Mouse (Mus musculus): ENCODE results near the gene Shank3. TPM values are rescaled to one million over a fixed set of nuclear protein-coding genes. Genes with fewer than 3 reads are reported as not detected.

The Shank3 gene
- 9.6 and 11.2 TPM in 2 replicates for polyA plus RNA-seq (2015; fragmentation: Nextera tagmentation; extraction: Ambion mirVana)

DNA sequence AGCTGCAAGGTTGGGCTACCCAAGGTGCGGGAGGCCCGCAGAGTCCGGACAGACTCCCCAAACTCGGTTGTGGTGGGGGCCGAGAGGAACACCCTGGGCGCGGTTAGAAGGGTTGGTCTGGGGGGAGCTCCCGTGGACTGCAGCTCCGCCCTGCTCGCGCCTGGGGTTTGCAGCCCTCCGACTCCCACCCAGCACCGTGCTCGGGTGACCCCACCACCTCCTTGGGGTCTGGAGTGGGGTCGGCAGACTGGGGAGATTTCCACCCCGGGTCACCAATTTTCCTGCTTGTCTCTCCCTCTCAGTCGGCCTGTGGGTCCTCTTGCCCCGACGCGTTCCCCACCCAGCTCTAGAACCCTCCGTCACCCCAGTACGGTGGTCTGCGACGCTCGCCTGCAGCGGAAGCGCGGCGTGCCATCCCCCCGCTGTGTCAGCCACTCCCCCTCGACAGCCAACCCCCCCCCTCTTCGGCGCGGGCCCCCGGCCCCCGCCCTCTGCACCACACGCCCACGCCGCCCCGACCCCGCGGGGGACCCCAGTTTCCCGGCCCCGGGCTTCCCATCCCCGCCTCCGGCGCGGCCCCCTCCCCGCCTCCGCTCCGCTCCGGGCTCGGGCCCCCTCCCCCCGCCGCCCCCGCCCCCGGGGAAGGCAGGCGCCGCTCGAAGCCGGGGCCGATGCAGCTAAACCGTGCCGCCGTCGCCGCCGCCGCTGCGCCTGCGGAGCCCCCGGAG lies at the start of gene Shank3:
TSS of gene Shank3 (plus strand) at position 663 of the 728 bp plus-strand sequence.
- peak; percentile 49 for ATAC-seq (ENCODE audit: low FRiP score, low read depth)
- WGBS, result under 1% methylated on average over 31 of the region's 72 CpGs
- Histone ChIP-seq H3K4me2 (peak within 1 kb of the TSS; percentile 96), H3K27ac (replicated peaks) (peak within 1 kb of the TSS; percentile 88), H3K9ac (peak within 1 kb of the TSS; percentile 77), H3K9me3 (no peaks in the 10 kb centered on the region), H3K4me1 (replicated peaks) (peaks cover 36% of the 10 kb centered on the region), H3K4me3 (peak within 1 kb of the TSS; percentile 64), H3K36me3 (peaks cover 15% of the 10 kb centered on the region), H3K27me3 (0 out of 2 replicates have a peak, but pooled peaks cover 3% of the 10 kb centered on the region)

DNA sequence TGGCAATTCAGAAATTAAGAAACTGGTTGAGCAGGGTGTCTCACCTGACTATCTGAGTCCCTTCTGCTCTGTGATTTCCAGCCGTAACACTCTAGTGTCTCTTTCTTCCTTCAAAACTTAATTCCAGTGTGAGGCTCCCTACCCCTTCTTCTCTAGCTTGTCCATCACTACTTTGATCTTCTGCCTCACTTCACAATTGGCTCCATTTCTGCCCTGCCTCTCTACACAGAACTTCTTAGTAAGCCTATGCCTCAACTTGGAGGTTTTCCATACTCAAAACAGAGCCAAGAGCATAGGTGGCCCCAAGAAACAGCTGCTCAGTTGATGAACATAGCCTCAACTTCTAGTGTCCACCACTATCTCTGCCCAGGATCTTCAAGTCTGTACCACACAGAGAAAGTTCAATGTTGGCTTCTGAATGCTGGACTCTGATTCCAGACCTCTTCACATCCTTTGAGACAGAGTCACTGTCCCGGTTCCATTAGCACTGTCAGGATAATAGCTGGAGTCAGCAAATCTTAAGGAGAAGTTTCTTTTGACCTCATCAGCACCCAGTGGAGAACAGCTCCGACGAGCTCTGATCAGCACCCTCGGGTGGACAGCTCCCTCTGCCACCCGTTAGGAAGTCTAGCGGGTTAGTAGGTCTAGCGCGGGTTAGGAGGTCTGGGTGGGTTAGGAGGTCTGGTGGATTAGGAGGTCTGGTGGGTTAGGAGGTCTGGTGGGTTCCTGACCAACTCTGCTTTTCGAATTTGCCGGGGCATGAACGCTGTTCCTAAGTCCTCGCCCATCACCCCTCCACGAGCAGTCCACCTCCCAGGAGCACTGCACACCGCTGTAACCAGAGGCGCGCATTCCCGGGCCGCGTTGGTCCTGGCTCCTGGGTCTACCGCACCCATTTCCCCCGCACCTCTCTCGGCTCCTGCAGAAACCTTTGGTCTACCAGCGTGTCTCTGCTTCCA lies 46.2 kb upstream of the Shank3 start:
- H3K27me3 ChIP-seq, result 0 out of 2 replicates have a peak, but pooled peaks cover 3% of the 10 kb centered on the region
- peaks cover 28% of the 10 kb centered on the region for H3K4me1 ChIP-seq (replicated peaks)
- peak overlapping the region; percentile 90 for H3K27ac ChIP-seq (replicated peaks)
- H3K9me3 ChIP-seq, result no peaks in the 10 kb centered on the region
- 5% methylated on average over 24 of the region's 24 CpGs for WGBS
- H3K9ac ChIP-seq, result peak overlapping the region; percentile 85
- ATAC-seq (ENCODE audit: low FRiP score, low read depth), result peak; percentile 84
- H3K4me3 ChIP-seq, result peak overlapping the region; percentile 79
- H3K4me2 ChIP-seq, result peak overlapping the region; percentile 76
- peaks cover 15% of the 10 kb centered on the region for H3K36me3 ChIP-seq

- ATAC-seq (ENCODE audit: low FRiP score, low read depth), result peak; percentile 80
- Histone ChIP-seq H3K4me2 (peak within 1 kb of the TSS; percentile 76), H3K36me3 (peaks cover 22% of the 10 kb centered on the region), H3K9me3 (no peaks in the 10 kb centered on the region), H3K27ac (replicated peaks) (peak within 1 kb of the TSS; percentile 90), H3K9ac (peak within 1 kb of the TSS; percentile 85), H3K4me1 (replicated peaks) (peaks cover 28% of the 10 kb centered on the region), H3K27me3 (0 out of 2 replicates have a peak, but pooled peaks cover 3% of the 10 kb centered on the region), H3K4me3 (peak within 1 kb of the TSS; percentile 79)
- under 1% methylated on average over 48 of the region's 53 CpGs for WGBS
Observed at GRCm38 (mm10) chr15:89453865-89454478, 45.5 kb upstream of the Shank3 start, which contains the start of gene Mapk8ip2. TSS of gene Mapk8ip2 (plus strand) at chr15:89453913.

DNA sequence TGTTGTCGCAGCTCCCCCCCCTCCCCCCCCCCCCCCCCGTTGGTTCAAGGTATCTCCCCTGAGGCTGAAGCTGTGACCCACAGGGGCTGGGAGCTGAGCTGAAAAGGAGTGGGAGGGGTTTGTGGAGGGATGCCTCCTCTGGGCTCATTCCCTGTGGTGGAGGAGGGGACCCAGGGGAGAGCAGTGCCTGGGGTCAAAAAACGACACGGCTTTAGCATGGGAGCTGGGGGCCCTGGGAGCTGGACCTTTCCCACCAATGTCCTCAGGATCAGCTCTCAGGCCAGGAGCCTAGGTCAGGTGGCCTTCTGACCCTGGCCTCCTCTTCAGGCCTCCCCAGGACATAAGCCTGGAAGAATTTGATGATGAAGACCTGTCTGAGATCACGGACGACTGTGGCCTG lies 44.6 kb upstream of the Shank3 start:
- 11% methylated on average over 4 of the region's 6 CpGs for WGBS
- Histone ChIP-seq H3K27ac (replicated peaks) (peak overlapping the region; percentile 90), H3K4me3 (peak overlapping the region; percentile 79), H3K9ac (peak overlapping the region; percentile 85), H3K27me3 (0 out of 2 replicates have a peak, but pooled peaks cover 3% of the 10 kb centered on the region), H3K9me3 (no peaks in the 10 kb centered on the region), H3K4me1 (replicated peaks) (peaks cover 28% of the 10 kb centered on the region), H3K4me2 (peak overlapping the region; percentile 76), H3K36me3 (peaks cover 25% of the 10 kb centered on the region)
- no peak for ATAC-seq (ENCODE audit: low FRiP score, low read depth)

- Histone ChIP-seq H3K4me2 (peak overlapping the region; percentile 76), H3K27me3 (0 out of 2 replicates have a peak, but pooled peaks cover 3% of the 10 kb centered on the region), H3K27ac (replicated peaks) (no peak overlapping the region), H3K4me3 (peak overlapping the region; percentile 79), H3K9ac (no peak overlapping the region), H3K36me3 (peaks cover 30% of the 10 kb centered on the region), H3K9me3 (no peaks in the 10 kb centered on the region), H3K4me1 (replicated peaks) (peaks cover 28% of the 10 kb centered on the region)
- no peak for ATAC-seq (ENCODE audit: low FRiP score, low read depth)
- 66% methylated on average over 6 of the region's 6 CpGs for WGBS
Observed at GRCm38 (mm10) chr15:89455642-89456041, 43.8 kb upstream of the Shank3 start.

- Histone ChIP-seq H3K4me1 (replicated peaks) (peaks cover 18% of the 10 kb centered on the region), H3K9ac (no peak overlapping the region), H3K27me3 (no peaks in the 10 kb centered on the region), H3K27ac (replicated peaks) (no peak overlapping the region), H3K36me3 (peaks cover 58% of the 10 kb centered on the region), H3K9me3 (no peaks in the 10 kb centered on the region), H3K4me3 (no peak overlapping the region), H3K4me2 (no peak overlapping the region)
- ATAC-seq (ENCODE audit: low FRiP score, low read depth), result no peak
- 91% methylated on average over 15 of the region's 15 CpGs for WGBS
Observed at GRCm38 (mm10) chr15:89458942-89459341, 40.5 kb upstream of the Shank3 start.

DNA sequence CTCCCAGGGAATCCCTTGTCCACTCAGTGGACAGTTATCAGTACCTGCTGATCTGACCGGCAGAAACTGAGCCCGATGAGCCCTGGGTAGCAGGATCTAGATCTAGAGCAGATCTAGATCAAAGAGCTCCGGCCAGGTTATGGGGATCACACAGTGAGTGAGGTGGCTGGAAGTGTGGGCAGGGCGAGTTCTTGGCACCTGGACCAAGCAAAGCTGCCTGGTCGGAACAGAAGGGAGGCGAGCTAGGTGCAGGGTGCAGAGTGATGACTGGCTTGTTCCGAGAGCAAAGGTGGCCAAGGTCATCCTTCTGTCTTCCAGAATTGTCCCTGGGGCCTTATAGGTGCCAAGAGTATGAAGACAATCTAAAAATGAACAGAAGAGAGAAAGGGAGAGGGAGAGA lies 39.6 kb upstream of the Shank3 start:
- Histone ChIP-seq H3K9me3 (no peaks in the 10 kb centered on the region), H3K4me2 (no peak overlapping the region), H3K27me3 (no peaks in the 10 kb centered on the region), H3K4me1 (replicated peaks) (peaks cover 14% of the 10 kb centered on the region), H3K27ac (replicated peaks) (no peak overlapping the region), H3K4me3 (no peak overlapping the region), H3K36me3 (peaks cover 58% of the 10 kb centered on the region), H3K9ac (no peak overlapping the region)
- no peak for ATAC-seq (ENCODE audit: low FRiP score, low read depth)
- 91% methylated on average over 7 of the region's 7 CpGs for WGBS

- Histone ChIP-seq H3K4me3 (no peak overlapping the region), H3K27me3 (no peaks in the 10 kb centered on the region), H3K4me1 (replicated peaks) (peaks cover 14% of the 10 kb centered on the region), H3K27ac (replicated peaks) (no peak overlapping the region), H3K9ac (no peak overlapping the region), H3K4me2 (no peak overlapping the region), H3K36me3 (peaks cover 58% of the 10 kb centered on the region), H3K9me3 (no peaks in the 10 kb centered on the region)
- WGBS, result 82% methylated on average over 10 of the region's 10 CpGs
- no peak for ATAC-seq (ENCODE audit: low FRiP score, low read depth)
Observed at GRCm38 (mm10) chr15:89460298-89460697, 39.1 kb upstream of the Shank3 start.

DNA sequence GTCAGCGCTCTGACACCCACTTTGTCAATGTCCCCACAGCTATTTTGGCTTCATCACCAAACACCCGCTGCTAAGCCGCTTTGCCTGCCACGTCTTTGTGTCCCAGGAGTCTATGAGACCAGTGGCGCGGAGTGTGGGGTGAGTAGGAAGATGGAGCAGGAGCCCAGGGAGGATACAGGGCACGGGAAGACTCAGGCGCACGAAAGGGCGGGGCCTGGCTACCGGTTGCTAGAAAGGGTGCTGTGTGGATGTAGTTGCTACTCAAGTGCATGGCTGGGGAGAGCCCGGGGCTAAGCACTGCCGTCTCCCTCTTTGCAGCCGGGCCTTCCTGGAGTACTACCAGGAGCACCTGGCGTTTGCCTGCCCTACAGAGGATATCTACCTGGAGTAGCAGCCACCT lies 38.1 kb upstream of the Shank3 start:
- no peak overlapping the region for H3K9ac ChIP-seq
- no peak overlapping the region for H3K4me2 ChIP-seq
- WGBS, result 86% methylated on average over 15 of the region's 15 CpGs
- H3K9me3 ChIP-seq, result no peaks in the 10 kb centered on the region
- H3K27ac ChIP-seq (replicated peaks), result no peak overlapping the region
- H3K4me1 ChIP-seq (replicated peaks), result peaks cover 5% of the 10 kb centered on the region; the same call in 1 of the 2 replicates
- H3K27me3 ChIP-seq, result no peaks in the 10 kb centered on the region
- no peak overlapping the region for H3K4me3 ChIP-seq
- no peak for ATAC-seq (ENCODE audit: low FRiP score, low read depth)
- peaks cover 58% of the 10 kb centered on the region for H3K36me3 ChIP-seq

DNA sequence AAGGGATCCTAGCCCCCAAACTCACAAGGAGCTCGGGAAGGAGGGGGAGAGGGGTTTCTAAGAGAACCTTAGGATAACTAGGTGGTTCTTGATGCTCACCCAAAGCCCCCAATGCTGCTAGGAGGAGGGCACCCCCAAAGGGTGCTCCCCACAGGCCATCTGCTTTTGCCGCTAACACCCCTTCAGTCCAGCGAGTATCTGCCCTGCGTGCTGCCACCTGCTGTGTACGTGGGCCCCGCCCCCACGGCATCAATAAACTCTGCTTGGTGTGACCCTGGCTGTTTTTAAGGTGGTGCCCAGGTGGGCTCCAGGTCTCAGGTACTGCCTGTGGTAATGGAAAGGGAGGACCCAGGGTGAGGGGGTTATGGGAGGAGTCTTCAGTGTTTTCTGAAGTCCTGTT lies 37.2 kb upstream of the Shank3 start:
- H3K4me1 ChIP-seq (replicated peaks), result peaks cover 5% of the 10 kb centered on the region; the same call in 1 of the 2 replicates
- no peak overlapping the region for H3K4me2 ChIP-seq
- no peak overlapping the region for H3K9ac ChIP-seq
- no peak overlapping the region for H3K27ac ChIP-seq (replicated peaks)
- WGBS, result 85% methylated on average over 7 of the region's 7 CpGs
- H3K36me3 ChIP-seq, result peaks cover 53% of the 10 kb centered on the region
- H3K9me3 ChIP-seq, result no peaks in the 10 kb centered on the region
- no peak overlapping the region for H3K4me3 ChIP-seq
- no peaks in the 10 kb centered on the region for H3K27me3 ChIP-seq
- ATAC-seq (ENCODE audit: low FRiP score, low read depth), result no peak

- ATAC-seq (ENCODE audit: low FRiP score, low read depth), result no peak
- no peak overlapping the region for H3K27ac ChIP-seq (replicated peaks)
- no peaks in the 10 kb centered on the region for H3K27me3 ChIP-seq
- 71% methylated on average over 5 of the region's 5 CpGs for WGBS
- peaks cover 40% of the 10 kb centered on the region for H3K36me3 ChIP-seq
- no peaks in the 10 kb centered on the region for H3K9me3 ChIP-seq
- peaks cover 9% of the 10 kb centered on the region for H3K4me1 ChIP-seq (replicated peaks)
- H3K9ac ChIP-seq, result no peak overlapping the region
- H3K4me2 ChIP-seq, result no peak overlapping the region
- H3K4me3 ChIP-seq, result no peak overlapping the region
Observed at GRCm38 (mm10) chr15:89463334-89464235, 35.8 kb upstream of the Shank3 start.

Data from hindbrain, embryonic 15.5 days (tissue).